Mouse (Mus musculus) bone marrow macrophage, adult 2 months (primary cell): Measurements from ENCODE around the gene Dync2h1. TPM values are rescaled to one million over a fixed set of nuclear protein-coding genes. Genes with fewer than 3 reads are reported as not detected.
A peak's percentile ranks its signal among the peaks of the same experiment; 100 is the strongest.
"Not testable (repeated sequence)": the region's sequence is repeated elsewhere in the genome, so short reads cannot be mapped to it uniquely, and the experiment has no call there.

Experiments
- H3K27ac ChIP-seq: 2 replicates; pipeline ENCODE4 v1.5.1; 2012; ENCODE audit warnings: low read depth, low read length; ENCODE audit not compliant: insufficient read depth
- H3K4me1 ChIP-seq: 2 replicates; pipeline ENCODE4 v1.6.1; 2012; ENCODE audit warnings: low read length; ENCODE audit not compliant: control insufficient read depth, insufficient read depth
- H3K4me3 ChIP-seq: 2 replicates; pipeline ENCODE4 v1.5.1; 2012; ENCODE audit warnings: mild to moderate bottlenecking, low read length, moderate library complexity; ENCODE audit not compliant: insufficient read depth
- CTCF ChIP-seq: IDR thresholded peaks from 2 replicates; pipeline ENCODE4 v1.5.1; 2012; ENCODE audit warnings: low read depth, mild to moderate bottlenecking, low read length, moderate library complexity
- POLR2A ChIP-seq: IDR thresholded peaks from 2 replicates; pipeline ENCODE4 v1.6.1; 2012; ENCODE audit warnings: mild to moderate bottlenecking, low read depth, low read length, borderline replicate concordance
- polyA plus RNA-seq: library from polyadenylated mRNA; stranded (reverse); fragments of >200 nt; gene quantifications from 2 replicates; pipeline ENCODE4 v1.2.4, GENCODE M21; 2012; ENCODE audit not compliant: missing spikeins, insufficient read depth, insufficient read length

Gene Dync2h1
- 1.0 and 1.7 TPM in 2 replicates for polyA plus RNA-seq

GRCm38 (mm10) chr9:7184172-7184896 lies at the start of gene Dync2h1, which contains the start of gene Dcun1d5:
Gene Dync2h1, minus strand, starts transcription at chr9:7184446.
Gene Dcun1d5, plus strand, starts transcription at chr9:7184520.
- TF ChIP-seq POLR2A (no peak), CTCF (no peak)

GRCm38 (mm10) chr9:7221460-7221859 lies 37.2 kb upstream of the Dync2h1 start:
- H3K4me1 ChIP-seq: peaks cover 25% of the 10 kb centered on the region
- peak overlapping the region; percentile 32 for H3K27ac ChIP-seq
- TF ChIP-seq CTCF: no peak
- TF ChIP-seq POLR2A: no peak
- H3K4me3 ChIP-seq: no peak overlapping the region

More at GRCm38 (mm10) chr9:7184172-7184896, at the start of gene Dync2h1, which contains the start of gene Dcun1d5:
- H3K4me1 ChIP-seq: peaks cover 11% of the 10 kb centered on the region
- peak within 1 kb of the TSS; percentile 96 for H3K27ac ChIP-seq
- H3K4me3 ChIP-seq: peak within 1 kb of the TSS; percentile 78

GRCm38 (mm10) chr9:7221024-7221423 lies 36.8 kb upstream of the Dync2h1 start:
- H3K4me3 ChIP-seq: 0 out of 2 replicates have a peak overlapping the region, but pooled peaks have one; percentile 2
- peak overlapping the region; percentile 48 for H3K27ac ChIP-seq
- TF ChIP-seq POLR2A (no peak), CTCF (no peak)
- H3K4me1 ChIP-seq: peaks cover 25% of the 10 kb centered on the region

- no peak overlapping the region for H3K27ac ChIP-seq
- H3K4me1 ChIP-seq: peaks cover 11% of the 10 kb centered on the region
- H3K4me3 ChIP-seq: no peak overlapping the region
- TF ChIP-seq POLR2A (no peak), CTCF (no peak)
Observed at GRCm38 (mm10) chr9:7216240-7216639, 32.0 kb upstream of the Dync2h1 start.

- not testable (repeated sequence) for H3K4me1 ChIP-seq, H3K27ac ChIP-seq, H3K4me3 ChIP-seq
Observed at GRCm38 (mm10) chr9:7190694-7191093, 6.4 kb upstream of the Dync2h1 start.

- TF ChIP-seq CTCF (no peak), POLR2A (no peak)
Observed at GRCm38 (mm10) chr9:7184897-7185291, 648 bp upstream of the Dync2h1 start.

GRCm38 (mm10) chr9:7176618-7177610 lies 7.3 kb downstream of the Dync2h1 start:
- H3K4me1 ChIP-seq: peaks cover 10% of the 10 kb centered on the region

More at GRCm38 (mm10) chr9:7184897-7185291, 648 bp upstream of the Dync2h1 start:
- Histone ChIP-seq H3K4me3 (peak overlapping the region; percentile 78), H3K27ac (peak overlapping the region; percentile 23), H3K4me1 (peaks cover 11% of the 10 kb centered on the region)

GRCm38 (mm10) chr9:7173756-7174155 lies 10.5 kb downstream of the Dync2h1 start:
- Histone ChIP-seq H3K4me3 (no peak overlapping the region), H3K27ac (no peak overlapping the region), H3K4me1 (peaks cover 2% of the 10 kb centered on the region; the same call in 1 of the 2 replicates)
- TF ChIP-seq POLR2A (no peak), CTCF (no peak)

More at GRCm38 (mm10) chr9:7176618-7177610, 7.3 kb downstream of the Dync2h1 start:
- no peak for TF ChIP-seq POLR2A
- TF ChIP-seq CTCF: no peak
- Histone ChIP-seq H3K27ac (no peak overlapping the region), H3K4me3 (no peak overlapping the region)

- Histone ChIP-seq H3K4me3 (no peak overlapping the region), H3K27ac (no peak overlapping the region), H3K4me1 (no peaks in the 10 kb centered on the region)
- TF ChIP-seq POLR2A (no peak), CTCF (no peak)
Observed at GRCm38 (mm10) chr9:7167339-7167998, 16.8 kb downstream of the Dync2h1 start.
